Mouse (Mus musculus): ENCODE results near the gene Usb1. TPM values are rescaled to one million over a fixed set of nuclear protein-coding genes. Genes with fewer than 3 reads are reported as not detected.

The Usb1 gene
- polyA plus RNA-seq, 1 experiment from 2014 or later: 36.9 TPM

Other genes with a start within 250 kb of the Usb1 start
- gene Kifc3, start 129.5 kb upstream of the Usb1 start, polyA plus RNA-seq (2015; fragmentation: Nextera tagmentation; extraction: Ambion mirVana): 12.6 and 14.3 TPM in 2 replicates
- 0.37 and 0.54 TPM in 2 replicates for gene Cngb1, start 25.7 kb upstream of the Usb1 start, polyA plus RNA-seq (2015; fragmentation: Nextera tagmentation; extraction: Ambion mirVana)
- gene Tepp, start 21.7 kb upstream of the Usb1 start, polyA plus RNA-seq (2015; fragmentation: Nextera tagmentation; extraction: Ambion mirVana): 0.70 TPM in 1 of 2 replicates, not detected in the other
- 18.3 and 19.5 TPM in 2 replicates for gene Zfp319, start 334 bp upstream of the Usb1 start, polyA plus RNA-seq (2015; fragmentation: Nextera tagmentation; extraction: Ambion mirVana)
- gene Mmp15, start 20.0 kb downstream of the Usb1 start, polyA plus RNA-seq (2015; fragmentation: Nextera tagmentation; extraction: Ambion mirVana): 12.1 and 15.3 TPM in 2 replicates
- gene Cfap20, start 102.6 kb downstream of the Usb1 start, polyA plus RNA-seq (2015; fragmentation: Nextera tagmentation; extraction: Ambion mirVana): 130 and 135 TPM in 2 replicates
- gene Csnk2a2, start 157.8 kb downstream of the Usb1 start, polyA plus RNA-seq (2015; fragmentation: Nextera tagmentation; extraction: Ambion mirVana): 9.9 and 11.2 TPM in 2 replicates
- 0.57 and 0.93 TPM in 2 replicates for gene Ccdc113, start 201.8 kb downstream of the Usb1 start, polyA plus RNA-seq (2015; fragmentation: Nextera tagmentation; extraction: Ambion mirVana)
- not detected in 2 replicates for gene Prss54, start 244.1 kb downstream of the Usb1 start, polyA plus RNA-seq (2015; fragmentation: Nextera tagmentation; extraction: Ambion mirVana)